Mouse (Mus musculus): ENCODE results near the gene Cbl. TPM values are rescaled to one million over a fixed set of nuclear protein-coding genes. Genes with fewer than 3 reads are reported as not detected.
A peak's percentile ranks its signal among the peaks of the same experiment; 100 is the strongest.

Cbl gene
- polyA plus RNA-seq, 1 experiment from 2014 or later, result 5.8 TPM

DNA sequence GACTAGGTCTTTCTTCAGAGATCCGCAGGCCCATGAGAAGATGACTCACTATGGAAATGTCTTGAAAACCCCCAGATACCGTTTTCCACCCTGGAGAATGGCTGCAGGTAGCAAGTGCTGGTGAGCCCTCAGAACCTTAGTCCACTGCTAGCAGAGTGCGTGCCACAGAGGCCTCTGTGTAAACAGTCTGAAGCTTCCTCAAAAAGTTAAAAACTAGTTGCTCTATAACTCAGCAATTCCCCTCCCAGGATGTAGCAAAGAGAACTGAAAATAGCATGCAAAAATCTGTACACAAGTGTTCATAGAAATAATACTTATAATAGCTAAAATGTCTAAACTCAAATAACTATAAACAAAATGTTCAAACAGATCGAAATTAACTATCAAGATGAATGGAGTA is 37.5 kb downstream of the Cbl start:
- H3K4me3 ChIP-seq (ENCODE audit: low read depth, low read length), result no peak overlapping the region
- no peak overlapping the region for H3K27ac ChIP-seq (ENCODE audit: low read depth, low read length)
- ATAC-seq, result no peak
- no peak overlapping the region for H3K9ac ChIP-seq (ENCODE audit: low read depth, low read length)
- H3K27me3 ChIP-seq (replicated peaks; ENCODE audit: control insufficient read depth, insufficient read depth, low read length), result no peaks in the 10 kb centered on the region
- peaks cover 20% of the 10 kb centered on the region for H3K36me3 ChIP-seq (ENCODE audit: control insufficient read depth, insufficient read depth)
- H3K9me3 ChIP-seq (ENCODE audit: control insufficient read depth), result no peaks in the 10 kb centered on the region
- WGBS, result 85% methylated on average over 4 of the region's 4 CpGs
- H3K4me1 ChIP-seq (replicated peaks; ENCODE audit: control insufficient read depth, insufficient read depth, low read length), result 0 out of 2 replicates have a peak, but pooled peaks cover 2% of the 10 kb centered on the region
- no peak overlapping the region for H3K4me2 ChIP-seq (replicated peaks; ENCODE audit: low read depth)
- no peak for TF ChIP-seq CTCF (IDR thresholded peaks at IDR 0.05; ENCODE audit: low read depth)

DNA sequence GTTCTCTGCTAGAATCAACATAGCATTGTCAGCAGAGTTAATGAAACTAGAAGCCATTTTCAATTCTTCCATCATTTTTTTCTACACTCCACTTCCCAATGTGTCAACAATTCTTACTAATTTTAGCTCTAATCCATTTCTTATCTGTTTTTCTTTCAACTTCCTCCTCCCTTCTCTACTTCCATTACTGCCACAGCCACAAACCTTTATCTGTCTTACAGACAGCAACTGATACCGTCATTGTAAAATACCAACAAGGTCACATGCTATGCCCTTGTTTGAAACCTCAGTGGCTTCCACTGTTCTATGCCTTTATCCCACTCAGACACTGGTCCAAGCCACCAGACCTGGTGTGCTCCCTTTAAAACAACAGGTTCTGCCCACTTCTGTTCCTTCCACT is 39.8 kb downstream of the Cbl start:
- 46% methylated on average over 1 of the region's 1 CpGs for WGBS
- H3K9me3 ChIP-seq (ENCODE audit: control insufficient read depth), result no peaks in the 10 kb centered on the region
- H3K4me2 ChIP-seq (replicated peaks; ENCODE audit: low read depth), result no peak overlapping the region
- H3K4me1 ChIP-seq (replicated peaks; ENCODE audit: control insufficient read depth, insufficient read depth, low read length), result 0 out of 2 replicates have a peak, but pooled peaks cover 2% of the 10 kb centered on the region
- H3K27ac ChIP-seq (ENCODE audit: low read depth, low read length), result peak overlapping the region; percentile 2; the same call in 1 of the 2 replicates
- H3K36me3 ChIP-seq (ENCODE audit: control insufficient read depth, insufficient read depth), result peaks cover 6% of the 10 kb centered on the region; the same call in 1 of the 2 replicates
- TF ChIP-seq CTCF (IDR thresholded peaks at IDR 0.05; ENCODE audit: low read depth), result no peak
- peak; percentile 43; the same call in 1 of the 2 replicates for ATAC-seq
- no peak overlapping the region for H3K4me3 ChIP-seq (ENCODE audit: low read depth, low read length)
- no peak overlapping the region for H3K9ac ChIP-seq (ENCODE audit: low read depth, low read length)
- no peaks in the 10 kb centered on the region for H3K27me3 ChIP-seq (replicated peaks; ENCODE audit: control insufficient read depth, insufficient read depth, low read length)

DNA sequence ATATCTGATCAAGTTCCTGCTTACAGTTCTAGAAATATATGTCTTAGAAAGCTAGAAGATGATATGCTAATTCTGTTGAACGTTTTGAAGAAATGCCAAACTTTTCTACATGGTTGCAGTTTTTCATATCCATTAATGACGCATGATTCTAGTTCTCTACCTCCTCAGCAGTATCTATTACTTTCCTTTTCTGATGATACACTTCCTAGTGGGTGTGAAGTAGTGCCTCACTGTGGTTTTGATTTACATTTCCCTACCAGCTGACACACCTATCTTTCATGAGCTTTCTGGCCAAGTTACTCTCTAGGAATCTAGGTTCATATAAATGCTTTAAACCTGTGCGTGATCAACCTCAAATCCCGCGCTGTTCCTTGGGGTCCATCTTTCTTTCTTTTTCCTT is 41.1 kb downstream of the Cbl start:
- Histone ChIP-seq H3K4me3 (ENCODE audit: low read depth, low read length) (no peak overlapping the region), H3K27me3 (replicated peaks; ENCODE audit: control insufficient read depth, insufficient read depth, low read length) (no peaks in the 10 kb centered on the region), H3K4me2 (replicated peaks; ENCODE audit: low read depth) (no peak overlapping the region), H3K27ac (ENCODE audit: low read depth, low read length) (no peak overlapping the region), H3K9me3 (ENCODE audit: control insufficient read depth) (no peaks in the 10 kb centered on the region), H3K9ac (ENCODE audit: low read depth, low read length) (no peak overlapping the region), H3K36me3 (ENCODE audit: control insufficient read depth, insufficient read depth) (no peaks in the 10 kb centered on the region), H3K4me1 (replicated peaks; ENCODE audit: control insufficient read depth, insufficient read depth, low read length) (0 out of 2 replicates have a peak, but pooled peaks cover 3% of the 10 kb centered on the region)
- no peak for TF ChIP-seq CTCF (IDR thresholded peaks at IDR 0.05; ENCODE audit: low read depth)
- WGBS, result 83% methylated on average over 5 of the region's 5 CpGs
- ATAC-seq, result no peak

DNA sequence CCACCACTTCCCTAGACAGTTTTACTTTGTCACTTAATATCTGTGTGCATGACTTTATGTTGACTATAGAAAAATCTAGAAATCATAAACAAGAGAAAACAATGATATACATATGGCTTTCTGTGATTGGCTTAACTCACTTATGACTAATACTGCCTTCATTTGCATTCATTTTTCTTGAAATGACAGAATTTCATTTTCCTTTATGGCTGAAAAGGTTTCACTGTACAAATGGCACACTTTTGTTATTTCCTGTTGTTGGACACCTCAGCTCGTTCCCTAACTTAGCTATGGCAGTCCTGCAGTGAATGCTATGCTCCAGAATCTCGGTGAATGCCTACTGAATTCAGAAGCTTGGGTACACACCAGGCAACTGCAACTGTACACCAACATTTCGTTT is 41.5 kb downstream of the Cbl start:
- Histone ChIP-seq H3K4me2 (replicated peaks; ENCODE audit: low read depth) (no peak overlapping the region), H3K36me3 (ENCODE audit: control insufficient read depth, insufficient read depth) (no peaks in the 10 kb centered on the region), H3K27ac (ENCODE audit: low read depth, low read length) (no peak overlapping the region), H3K4me1 (replicated peaks; ENCODE audit: control insufficient read depth, insufficient read depth, low read length) (0 out of 2 replicates have a peak, but pooled peaks cover 6% of the 10 kb centered on the region), H3K27me3 (replicated peaks; ENCODE audit: control insufficient read depth, insufficient read depth, low read length) (no peaks in the 10 kb centered on the region), H3K4me3 (ENCODE audit: low read depth, low read length) (no peak overlapping the region), H3K9me3 (ENCODE audit: control insufficient read depth) (no peaks in the 10 kb centered on the region), H3K9ac (ENCODE audit: low read depth, low read length) (no peak overlapping the region)
- TF ChIP-seq CTCF (IDR thresholded peaks at IDR 0.05; ENCODE audit: low read depth), result no peak
- 90% methylated on average over 3 of the region's 3 CpGs for WGBS
- ATAC-seq, result no peak

DNA sequence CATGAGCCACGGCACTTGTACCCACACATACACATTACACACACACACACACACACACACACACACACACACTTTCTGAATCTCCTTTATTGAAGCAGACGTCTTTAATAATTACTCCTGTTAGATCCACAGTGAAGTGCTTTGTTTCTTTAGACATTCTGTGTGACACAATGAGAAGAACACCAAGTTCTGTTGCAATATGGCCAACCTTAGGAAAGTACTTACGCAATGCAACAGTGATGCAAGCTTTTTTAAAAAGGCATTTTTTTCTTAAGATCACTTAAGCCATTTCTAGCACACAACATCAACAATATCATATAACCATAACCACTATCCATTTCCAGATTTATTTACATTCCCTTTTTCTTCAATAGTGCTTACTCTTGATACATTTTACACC is 42.7 kb downstream of the Cbl start:
- WGBS, result 66% methylated on average over 3 of the region's 3 CpGs
- Histone ChIP-seq H3K9me3 (ENCODE audit: control insufficient read depth) (no peaks in the 10 kb centered on the region), H3K4me2 (replicated peaks; ENCODE audit: low read depth) (no peak overlapping the region), H3K27me3 (replicated peaks; ENCODE audit: control insufficient read depth, insufficient read depth, low read length) (no peaks in the 10 kb centered on the region), H3K4me3 (ENCODE audit: low read depth, low read length) (no peak overlapping the region), H3K9ac (ENCODE audit: low read depth, low read length) (no peak overlapping the region), H3K36me3 (ENCODE audit: control insufficient read depth, insufficient read depth) (no peaks in the 10 kb centered on the region), H3K27ac (ENCODE audit: low read depth, low read length) (no peak overlapping the region), H3K4me1 (replicated peaks; ENCODE audit: control insufficient read depth, insufficient read depth, low read length) (0 out of 2 replicates have a peak, but pooled peaks cover 6% of the 10 kb centered on the region)
- TF ChIP-seq CTCF (IDR thresholded peaks at IDR 0.05; ENCODE audit: low read depth), result no peak
- ATAC-seq, result no peak

DNA sequence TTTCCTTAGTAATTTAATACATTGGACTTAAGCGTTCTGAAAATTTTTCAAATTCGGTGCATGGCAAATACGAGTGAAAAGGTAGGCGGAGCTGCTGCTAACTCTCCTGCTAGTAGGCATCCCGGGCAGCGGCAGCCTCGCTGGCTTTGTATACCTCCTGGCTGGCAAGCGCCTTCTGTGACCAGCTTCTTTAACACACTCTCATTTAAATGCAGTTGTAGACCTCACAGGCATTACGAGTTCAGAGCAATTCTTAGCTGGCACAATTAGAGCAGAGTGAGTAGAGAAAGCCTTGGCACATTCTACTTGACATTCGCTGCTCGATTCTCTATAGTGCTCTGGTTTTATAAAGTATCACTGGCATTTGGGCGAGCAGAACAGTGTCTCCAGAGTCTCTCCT is 45.6 kb downstream of the Cbl start:
- H3K36me3 ChIP-seq (ENCODE audit: control insufficient read depth, insufficient read depth), result no peaks in the 10 kb centered on the region
- no peaks in the 10 kb centered on the region for H3K27me3 ChIP-seq (replicated peaks; ENCODE audit: control insufficient read depth, insufficient read depth, low read length)
- no peak overlapping the region for H3K4me3 ChIP-seq (ENCODE audit: low read depth, low read length)
- no peak overlapping the region for H3K4me2 ChIP-seq (replicated peaks; ENCODE audit: low read depth)
- 81% methylated on average over 12 of the region's 12 CpGs for WGBS
- no peaks in the 10 kb centered on the region for H3K9me3 ChIP-seq (ENCODE audit: control insufficient read depth)
- no peak overlapping the region for H3K27ac ChIP-seq (ENCODE audit: low read depth, low read length)
- TF ChIP-seq CTCF (IDR thresholded peaks at IDR 0.05; ENCODE audit: low read depth), result no peak
- no peak overlapping the region for H3K9ac ChIP-seq (ENCODE audit: low read depth, low read length)
- H3K4me1 ChIP-seq (replicated peaks; ENCODE audit: control insufficient read depth, insufficient read depth, low read length), result 0 out of 2 replicates have a peak, but pooled peaks cover 4% of the 10 kb centered on the region
- no peak for ATAC-seq

DNA sequence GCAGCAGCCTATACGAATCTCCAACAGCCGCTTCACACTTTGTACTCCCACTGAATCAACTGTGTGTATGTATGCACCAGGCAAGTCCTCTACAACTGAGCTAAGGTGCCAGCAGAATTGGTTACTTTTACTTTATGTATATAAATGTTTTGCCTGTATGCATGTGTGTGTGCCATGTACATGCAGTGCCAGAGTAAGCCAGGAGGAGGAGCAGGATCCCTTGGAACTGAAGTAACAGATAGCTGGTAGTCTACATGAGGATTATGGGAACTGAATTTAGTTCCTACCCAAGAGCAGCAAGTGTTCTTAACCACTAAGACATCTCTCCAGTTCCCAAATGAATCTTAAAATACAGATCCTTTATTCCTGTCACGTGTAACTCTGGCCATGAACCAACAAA is 51.6 kb downstream of the Cbl start:
- H3K4me2 ChIP-seq (replicated peaks; ENCODE audit: low read depth), result no peak overlapping the region
- no peaks in the 10 kb centered on the region for H3K36me3 ChIP-seq (ENCODE audit: control insufficient read depth, insufficient read depth)
- H3K9me3 ChIP-seq (ENCODE audit: control insufficient read depth), result no peaks in the 10 kb centered on the region
- H3K27ac ChIP-seq (ENCODE audit: low read depth, low read length), result no peak overlapping the region
- 87% methylated on average over 3 of the region's 3 CpGs for WGBS
- ATAC-seq, result peak; percentile 50; the same call in 1 of the 2 replicates
- no peak overlapping the region for H3K4me3 ChIP-seq (ENCODE audit: low read depth, low read length)
- peak; percentile 82 for TF ChIP-seq CTCF (IDR thresholded peaks at IDR 0.05; ENCODE audit: low read depth)
- H3K4me1 ChIP-seq (replicated peaks; ENCODE audit: control insufficient read depth, insufficient read depth, low read length), result no peaks in the 10 kb centered on the region; the same call in 1 of the 2 replicates
- H3K9ac ChIP-seq (ENCODE audit: low read depth, low read length), result no peak overlapping the region
- H3K27me3 ChIP-seq (replicated peaks; ENCODE audit: control insufficient read depth, insufficient read depth, low read length), result no peaks in the 10 kb centered on the region

Data from intestine, postnatal 0 days (tissue).